ENCODE assay signal across 13 mouse cellular contexts in genomic region chr12:114301728-114302127, GRCm38 (mm10).
"Had no signal": no experiment of that assay in that cellular context is flagged by ENCODE, and none has a peak within 500 bp of the region (broad histone marks: within the 10 kb centered on the region; RNA-seq: fewer than 3 reads in every experiment).

No protein-coding gene starts in this region.

- H3K9me3 ChIP-seq: limb, embryonic 10.5 days; liver, embryonic 15.5 days had no signal

- ATAC-seq: midbrain, embryonic 13.5 days had no signal

- H3K4me2 ChIP-seq: kidney, embryonic 15.5 days; liver, embryonic 11.5 days; liver, embryonic 15.5 days; lung, embryonic 14.5 days; midbrain, embryonic 13.5 days; neural tube, embryonic 15.5 days had no signal

- H3K27ac ChIP-seq: kidney, embryonic 15.5 days; left cerebral cortex, adult 2 months; limb, embryonic 10.5 days; liver, embryonic 15.5 days; midbrain, embryonic 13.5 days; neural tube, embryonic 15.5 days had no signal

- H3K4me3 ChIP-seq: kidney, embryonic 15.5 days; left cerebral cortex, adult 2 months; limb, embryonic 10.5 days; liver, embryonic 15.5 days; midbrain, embryonic 13.5 days; neural tube, embryonic 15.5 days had no signal

- H3K27me3 ChIP-seq: kidney, embryonic 15.5 days; liver, embryonic 15.5 days; midbrain, embryonic 13.5 days; neural tube, embryonic 15.5 days had no signal

- H3K36me3 ChIP-seq: kidney, embryonic 15.5 days; limb, embryonic 10.5 days; liver, embryonic 15.5 days; midbrain, embryonic 13.5 days; neural tube, embryonic 15.5 days had no signal

- H3K9ac ChIP-seq: kidney, embryonic 15.5 days; liver, embryonic 15.5 days; lung, embryonic 14.5 days; midbrain, embryonic 13.5 days; neural tube, embryonic 15.5 days had no signal

- H3K4me1 ChIP-seq: kidney, embryonic 15.5 days; limb, embryonic 10.5 days; liver, embryonic 15.5 days; midbrain, embryonic 13.5 days; neural tube, embryonic 15.5 days had no signal

- DNase-seq: kidney, adult 11 months; kidney, postnatal 14 days; lung, embryonic 14.5 days; lung, postnatal 10 days; lung, postnatal 4 days; spleen, adult 18-20 months had no signal
